Mouse (Mus musculus): ENCODE results near the gene Eif5.
"Not testable (repeated sequence)": the region's sequence is repeated elsewhere in the genome, so short reads cannot be mapped to it uniquely, and the experiment has no call there.

Gene Eif5

GRCm38 (mm10) chr12:111537796-111538291 lies at the start of gene Eif5:
Eif5 (plus strand) TSS chr12:111538016.
- DNase-seq (ENCODE audit: low spot score): peak; percentile 99

- DNase-seq (ENCODE audit: low spot score): no peak
Measured at GRCm38 (mm10) chr12:111489261-111489865, 48.5 kb upstream of the Eif5 start.

DNA sequence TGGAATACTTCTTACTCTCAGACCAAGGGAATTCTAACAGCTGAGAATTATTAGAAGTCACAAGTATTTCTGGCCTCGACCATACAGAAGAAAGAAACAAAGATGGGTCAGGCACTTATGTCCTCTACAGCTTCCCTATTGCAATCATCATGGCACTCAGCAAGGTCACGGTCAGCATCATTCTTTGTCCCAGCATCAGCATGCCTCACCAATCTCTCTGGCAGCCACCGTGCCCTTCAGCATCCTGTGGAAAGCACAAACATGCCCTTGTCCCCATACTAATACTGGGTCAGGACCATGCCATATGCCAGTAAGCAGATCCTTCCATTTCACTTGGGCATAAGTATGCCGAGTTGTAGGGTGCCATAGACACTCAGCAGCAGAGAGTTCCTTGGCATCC lies 42.9 kb upstream of the Eif5 start:
- DNase-seq (ENCODE audit: low spot score): no peak

DNA sequence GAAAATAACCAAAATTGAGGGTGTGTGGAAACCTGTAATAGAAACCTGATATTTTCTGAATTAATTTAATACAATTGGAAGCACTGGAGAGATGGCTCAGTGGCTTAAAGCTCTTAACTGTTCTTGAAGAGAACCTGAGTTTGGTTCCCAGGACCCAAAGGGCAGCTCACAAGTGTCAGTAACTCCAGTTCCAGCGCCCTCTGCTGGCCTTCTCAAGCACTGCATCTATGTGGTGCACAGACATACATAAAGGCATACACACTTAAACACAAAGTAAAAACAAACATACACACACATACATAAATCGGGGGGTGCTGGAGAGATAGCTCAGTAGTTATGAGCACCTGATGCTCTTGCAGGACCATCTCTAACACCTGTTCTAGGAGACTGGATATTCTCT lies 40.7 kb upstream of the Eif5 start:
- no peak for DNase-seq (ENCODE audit: low spot score)

- DNase-seq (ENCODE audit: low spot score): no peak
Measured at GRCm38 (mm10) chr12:111499617-111500016, 38.2 kb upstream of the Eif5 start.

GRCm38 (mm10) chr12:111500725-111501124 lies 37.1 kb upstream of the Eif5 start:
- no peak for DNase-seq (ENCODE audit: low spot score)

DNA sequence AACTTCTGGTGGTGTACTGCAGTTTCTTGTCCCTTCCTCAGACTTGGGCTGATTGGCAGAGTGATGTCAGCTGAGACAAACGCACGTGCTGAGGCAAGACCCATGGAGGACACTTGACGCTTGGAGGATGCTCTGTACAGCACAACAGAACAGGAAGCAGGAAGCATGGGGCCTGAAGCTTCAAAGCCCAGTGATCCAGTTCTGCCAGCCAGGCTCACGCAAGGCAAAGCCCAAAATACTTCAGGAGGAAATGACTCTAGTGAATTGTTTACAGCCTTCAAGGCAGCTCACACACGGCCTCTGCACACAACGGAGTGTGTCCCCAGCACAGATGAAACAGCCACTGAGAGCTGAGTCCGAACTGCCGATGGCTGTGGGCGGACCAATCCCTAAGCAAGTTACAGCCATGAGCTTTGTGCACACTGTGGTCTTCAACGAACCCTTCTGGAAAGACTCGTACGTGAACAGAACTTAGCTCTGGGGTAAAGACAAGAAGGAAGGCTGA lies 34.7 kb upstream of the Eif5 start:
- no peak for DNase-seq (ENCODE audit: low spot score)

- DNase-seq (ENCODE audit: low spot score): no peak
Measured at GRCm38 (mm10) chr12:111503571-111503970, 34.2 kb upstream of the Eif5 start.

DNA sequence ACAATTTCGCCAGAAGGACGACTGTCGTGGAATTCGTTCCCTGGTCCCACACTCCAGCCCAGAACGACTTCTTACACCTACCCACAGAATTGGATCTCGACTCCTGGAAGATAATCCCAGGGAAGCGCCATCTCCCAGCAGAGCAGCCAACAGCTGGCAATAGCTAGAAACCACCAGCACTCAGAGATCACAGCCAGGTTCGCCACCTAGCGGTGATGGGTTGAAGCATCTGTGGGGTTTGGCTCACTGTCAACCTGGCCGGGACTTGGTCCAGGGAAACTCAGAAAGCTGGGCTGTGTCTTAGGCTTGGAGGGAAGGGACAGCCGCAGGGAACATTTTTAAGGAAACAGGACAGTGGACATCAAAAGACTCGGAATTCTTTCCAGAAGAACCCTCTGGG lies 32.9 kb upstream of the Eif5 start:
- DNase-seq (ENCODE audit: low spot score): peak; percentile 97

DNA sequence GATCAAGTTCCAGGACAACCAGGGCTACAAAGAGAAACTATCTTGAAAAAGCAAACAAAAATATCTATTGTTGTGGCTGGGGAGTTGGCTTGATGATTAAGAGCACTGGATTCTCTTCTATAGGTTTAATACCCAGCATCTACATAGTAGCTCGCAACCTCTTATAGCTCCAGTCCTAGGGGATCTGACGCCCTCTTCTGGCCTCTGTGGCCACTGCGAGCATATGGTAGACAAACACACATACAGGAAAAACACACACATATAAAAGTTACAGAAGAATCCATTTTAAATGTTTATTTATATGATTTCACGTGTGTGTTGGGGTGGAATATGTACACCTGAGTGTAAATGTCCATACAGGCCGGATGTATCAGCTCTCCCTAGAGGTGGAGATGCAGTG lies 30.8 kb upstream of the Eif5 start:
- DNase-seq (ENCODE audit: low spot score): no peak

DNA sequence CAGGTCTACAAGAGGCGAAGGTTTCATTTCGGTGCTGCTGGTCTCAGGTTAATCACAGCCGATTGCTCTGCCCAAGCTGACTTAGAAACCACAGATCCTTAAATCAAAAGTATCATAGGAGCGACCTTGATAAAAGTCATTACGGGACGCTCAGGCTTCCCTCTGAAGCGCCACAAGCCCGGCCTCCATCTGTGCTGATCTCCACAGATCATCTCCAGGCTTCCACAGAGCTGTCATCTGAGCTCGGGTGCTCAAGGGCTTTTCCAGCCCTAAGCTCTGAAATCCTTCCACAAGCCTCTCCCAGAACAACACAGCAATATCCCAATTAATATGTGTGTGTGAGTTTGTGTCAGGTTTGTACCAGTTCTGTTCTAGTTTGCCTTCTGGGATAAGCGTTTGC lies 29.9 kb upstream of the Eif5 start:
- no peak for DNase-seq (ENCODE audit: low spot score)

DNA sequence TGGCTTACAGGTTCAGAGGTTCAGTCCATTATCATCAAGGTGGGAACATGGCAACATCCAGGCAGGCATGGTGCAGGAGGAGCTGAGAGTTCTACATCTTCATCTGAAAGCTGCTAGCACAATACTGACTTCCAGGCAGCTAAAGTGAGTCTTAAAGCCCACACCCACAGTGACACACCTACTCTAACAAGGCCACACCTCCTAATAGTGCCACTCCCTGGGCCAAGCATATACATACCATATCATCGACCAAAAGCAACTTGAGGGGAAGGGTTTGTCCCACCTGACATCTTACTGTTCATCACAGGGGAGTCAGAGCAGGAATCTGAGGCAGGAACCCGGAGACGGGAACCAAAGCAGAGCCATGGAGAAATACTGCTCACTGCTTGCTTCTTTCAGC lies 29.4 kb upstream of the Eif5 start:
- not testable (repeated sequence) for DNase-seq (ENCODE audit: low spot score)

GRCm38 (mm10) chr12:111512572-111513063 lies 25.2 kb upstream of the Eif5 start:
- no peak for DNase-seq (ENCODE audit: low spot score)

DNA sequence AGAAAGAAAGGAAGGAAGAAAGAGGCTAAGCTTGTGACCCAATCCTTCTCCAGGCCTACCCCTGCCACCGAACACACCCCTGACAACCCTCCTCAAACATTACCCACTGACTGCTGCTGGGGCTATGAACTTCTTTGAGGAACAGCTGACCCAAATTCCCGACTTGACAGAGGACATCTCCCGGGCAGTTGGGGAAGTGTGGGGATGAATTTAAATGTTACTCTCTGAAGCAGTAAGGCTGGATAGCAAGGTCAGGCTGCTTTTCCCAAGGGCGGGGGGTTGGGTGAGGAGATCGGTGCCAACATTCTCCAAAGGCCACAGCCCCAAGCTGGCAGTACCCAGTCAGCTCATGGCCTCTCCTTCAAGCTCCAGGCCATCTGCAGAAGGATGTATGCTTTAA lies 24.1 kb upstream of the Eif5 start:
- no peak for DNase-seq (ENCODE audit: low spot score)

GRCm38 (mm10) chr12:111514231-111514792 lies 23.5 kb upstream of the Eif5 start:
- DNase-seq (ENCODE audit: low spot score): no peak

GRCm38 (mm10) chr12:111514874-111515649 lies 22.8 kb upstream of the Eif5 start:
- no peak for DNase-seq (ENCODE audit: low spot score)

DNA sequence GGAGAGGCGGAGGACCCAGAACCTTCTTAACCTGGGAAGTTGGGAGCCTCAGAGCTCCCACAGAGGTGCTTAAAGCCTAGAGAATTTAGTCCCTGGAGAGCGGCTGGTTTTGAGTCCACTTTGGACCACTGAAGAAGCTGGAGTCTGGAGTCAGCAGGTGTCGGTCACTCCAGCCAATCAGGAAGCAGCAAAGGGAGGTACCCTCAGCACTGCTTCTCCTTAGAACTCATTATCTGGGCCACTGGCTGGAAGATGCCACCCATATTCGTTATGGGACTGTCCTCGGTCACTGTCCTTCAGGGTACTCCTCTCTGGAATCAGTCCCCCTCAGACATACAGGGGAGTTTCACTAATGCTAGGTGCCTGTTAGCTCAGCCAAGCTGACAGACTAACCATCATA lies 21.9 kb upstream of the Eif5 start:
- DNase-seq (ENCODE audit: low spot score): no peak

- DNase-seq (ENCODE audit: low spot score): no peak
Measured at GRCm38 (mm10) chr12:111516826-111517225, 21.0 kb upstream of the Eif5 start.

DNA sequence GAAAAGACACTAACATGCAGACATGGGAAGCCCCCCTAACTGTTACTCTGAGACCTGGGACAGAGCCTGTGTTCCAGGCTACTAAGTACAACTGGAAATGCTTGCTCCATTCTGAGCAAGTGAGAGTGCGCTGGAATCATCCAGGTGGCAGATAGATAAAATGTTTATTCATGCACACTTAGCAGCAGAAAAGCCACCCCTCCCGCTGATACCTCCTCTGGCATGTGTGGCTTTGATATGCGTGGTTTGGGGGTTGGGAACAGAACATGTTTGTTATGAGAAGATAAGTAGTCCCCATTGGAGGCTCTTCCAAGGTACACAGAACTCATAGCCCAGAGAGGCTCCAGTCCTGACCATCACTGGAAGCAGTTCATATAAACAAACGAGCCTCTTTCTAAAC lies 19.9 kb upstream of the Eif5 start:
- no peak for DNase-seq (ENCODE audit: low spot score)

GRCm38 (mm10) chr12:111518391-111518790 lies 19.4 kb upstream of the Eif5 start:
- DNase-seq (ENCODE audit: low spot score): no peak

DNA sequence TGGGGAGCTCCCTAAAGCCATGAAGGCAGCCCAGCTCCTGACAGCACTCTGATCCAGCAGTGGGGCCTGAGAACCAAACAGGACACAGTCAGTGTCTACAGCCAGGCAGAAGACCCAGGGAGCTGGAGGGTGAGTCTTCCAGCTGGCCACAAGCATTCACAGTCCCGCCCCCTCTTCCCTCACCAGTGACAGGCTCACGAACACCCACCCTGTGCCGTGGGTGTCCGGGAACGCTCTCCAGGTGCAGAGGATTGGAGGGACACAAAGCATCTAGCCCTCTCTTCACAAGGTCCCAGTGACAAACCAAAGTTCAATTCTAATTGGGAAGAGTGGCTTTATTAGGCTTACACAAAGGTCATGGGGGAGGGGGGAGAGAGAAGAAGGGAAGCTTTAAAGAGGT lies 18.0 kb upstream of the Eif5 start:
- DNase-seq (ENCODE audit: low spot score): no peak

- no peak for DNase-seq (ENCODE audit: low spot score)
Measured at GRCm38 (mm10) chr12:111520994-111521393, 16.8 kb upstream of the Eif5 start.

GRCm38 (mm10) chr12:111524469-111524868 lies 13.3 kb upstream of the Eif5 start:
- DNase-seq (ENCODE audit: low spot score): no peak
